Mouse (Mus musculus) heart, adult 10 weeks (tissue): Measurements from ENCODE around the gene Lifr. TPM values are rescaled to one million over a fixed set of nuclear protein-coding genes. Genes with fewer than 3 reads are reported as not detected.

Experiments
- polyA plus RNA-seq: library from polyadenylated mRNA; stranded (reverse); fragments of 350-450 nt; fragmentation: Illumina TruSeq; extraction: RNeasy Lipid Tissue Mini Kit (QIAGEN cat#74804); gene quantifications from one replicate; pipeline ENCODE4 v1.2.3, GENCODE M21; 2014; ENCODE audit warnings: low read depth, low replicate concordance

Gene Lifr
- polyA plus RNA-seq = 13.7 TPM

DNA sequence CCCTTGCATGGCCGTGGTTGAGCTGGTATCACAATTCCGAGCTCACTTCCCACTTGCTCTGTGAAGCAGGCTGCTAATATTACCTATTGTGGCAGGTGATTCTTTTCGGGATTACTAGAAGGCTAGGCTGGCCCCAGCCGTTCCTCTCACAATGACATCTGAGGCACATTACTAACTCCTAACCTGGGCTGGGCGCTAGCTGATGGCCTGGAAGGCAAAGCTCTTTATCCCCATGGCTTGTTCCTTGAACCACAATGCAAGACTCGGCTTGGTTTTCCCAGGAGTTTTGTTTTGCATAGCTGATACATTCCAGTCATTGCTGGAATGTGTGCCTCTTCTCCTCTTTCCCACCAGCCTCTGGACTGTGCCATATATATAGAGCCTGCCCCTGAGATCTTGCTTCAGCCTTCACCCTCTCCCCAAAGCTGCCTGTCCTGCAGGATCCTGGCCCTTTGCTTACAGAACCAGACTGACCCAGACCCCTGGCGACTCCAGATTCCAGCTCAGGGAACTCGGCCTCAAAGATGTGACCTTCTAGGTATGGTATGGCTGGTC lies at the start of gene Lifr:
TSS of gene Lifr (plus strand) at position 404 of the 555 bp plus-strand sequence.

Other genes starting within 250 kb of the Lifr start
- 11.2 TPM for gene Osmr, start 215.6 kb upstream of the Lifr start, polyA plus RNA-seq